Mouse (Mus musculus) G1E (cell line): ENCODE data around the gene Prr22. TPM values are rescaled to one million over a fixed set of nuclear protein-coding genes. Genes with fewer than 3 reads are reported as not detected.

Source experiments
- ATAC-seq: 2 replicates; pipeline ENCODE4 v1.8.0; 2016; ENCODE audit warnings: mild to moderate bottlenecking; ENCODE audit not compliant: insufficient number of reproducible peaks, poor library complexity, low FRiP score, severe bottlenecking; ENCODE audit errors: extremely low read depth
- DNase-seq: peaks from one replicate; pipeline ENCODE4 v3.0.0; 2012; ENCODE audit warnings: low spot score
- H3K27me3 ChIP-seq: 2 replicates; pipeline ENCODE4 v1.6.1; 2012; ENCODE audit warnings: mild to moderate bottlenecking, low read length, inconsistent platforms; ENCODE audit not compliant: insufficient read depth
- H3K36me3 ChIP-seq: replicated peaks from 2 replicates; pipeline ENCODE3; 2012; ENCODE audit warnings: mild to moderate bottlenecking, inconsistent platforms
- H3K4me1 ChIP-seq: 2 replicates; pipeline ENCODE4 v1.6.1; 2012; ENCODE audit warnings: low read depth, low read length, inconsistent platforms, mixed read lengths; ENCODE audit not compliant: insufficient read depth
- H3K4me3 ChIP-seq: 2 replicates; pipeline ENCODE4 v1.5.1; 2012; ENCODE audit warnings: low read depth, mild to moderate bottlenecking, inconsistent platforms, low read length, moderate library complexity, mixed read lengths
- H3K9me3 ChIP-seq: replicated peaks from 2 replicates; pipeline ENCODE4 v1.6.1; 2012; ENCODE audit warnings: inconsistent platforms
- CTCF ChIP-seq: IDR thresholded peaks from 2 replicates; pipeline ENCODE4 v1.5.1; 2012; ENCODE audit warnings: low read depth, low read length, inconsistent platforms, mixed read lengths
- GATA1 ChIP-seq: IDR thresholded peaks from 2 replicates; pipeline ENCODE4 v1.6.1; 2012; ENCODE audit warnings: borderline replicate concordance, low read length, inconsistent platforms, mixed read lengths
- GATA2 ChIP-seq: IDR thresholded peaks from 2 replicates; pipeline ENCODE4 v1.6.1; 2012; ENCODE audit warnings: low read depth, low read length, inconsistent platforms, borderline replicate concordance
- POLR2AphosphoS5 ChIP-seq: IDR thresholded peaks from 2 replicates; pipeline ENCODE4 v1.6.1; 2012; ENCODE audit warnings: low read depth, low read length, inconsistent platforms; ENCODE audit not compliant: insufficient replicate concordance
- TAL1 ChIP-seq: conservative IDR thresholded peaks from 2 replicates; pipeline ENCODE4 v1.6.1; 2012; ENCODE audit warnings: low read depth, low read length, inconsistent platforms, mixed read lengths
- polyA plus RNA-seq: library from polyadenylated mRNA; stranded (reverse); fragments of >175 nt; gene quantifications from 2 replicates; pipeline ENCODE4 v1.2.3, GENCODE M21; 2012
- total RNA-seq, 2 experiments: library from RNA; stranded (forward) in 1 of 2; stranded (reverse) in 1 of 2; fragments of 200-1000 nt in 1 of 2; fragments of >200 nt in 1 of 2; fragmentation: Nextera tagmentation in 1 of 2; gene quantifications; 2 replicates each; pipeline ENCODE4 v1.2.3; 2014 to 2017

The Prr22 gene
- total and polyA plus RNA-seq, 3 experiments: 0.22 to 3.5 TPM; not detected in 1

GRCm38 (mm10) chr17:56818067-56818636 lies 48.1 kb downstream of the Prr22 start:
- Histone ChIP-seq H3K4me1 (peaks cover 44% of the 10 kb centered on the region), H3K4me3 (no peak overlapping the region; the same call in 1 of the 2 replicates), H3K36me3 (peaks cover 60% of the 10 kb centered on the region), H3K9me3 (no peaks in the 10 kb centered on the region), H3K27me3 (no peaks in the 10 kb centered on the region)
- no peak for ATAC-seq
- no peak for DNase-seq
- TF ChIP-seq GATA1 (no peak), CTCF (no peak), POLR2AphosphoS5 (no peak), TAL1 (no peak), GATA2 (no peak)

- TF ChIP-seq GATA2 (no peak), GATA1 (no peak), TAL1 (no peak), CTCF (no peak), POLR2AphosphoS5 (no peak)
- no peak for ATAC-seq
- no peak for DNase-seq
- Histone ChIP-seq H3K9me3 (no peaks in the 10 kb centered on the region), H3K27me3 (no peaks in the 10 kb centered on the region), H3K4me3 (no peak overlapping the region), H3K36me3 (peaks cover 65% of the 10 kb centered on the region), H3K4me1 (peaks cover 45% of the 10 kb centered on the region)
Observed at GRCm38 (mm10) chr17:56819032-56819545, 49.0 kb downstream of the Prr22 start.

- no peak for DNase-seq
- no peak for ATAC-seq
- TF ChIP-seq TAL1: no peak
- TF ChIP-seq CTCF: no peak
- TF ChIP-seq GATA1: no peak
- no peak for TF ChIP-seq GATA2
- no peak for TF ChIP-seq POLR2AphosphoS5
- Histone ChIP-seq H3K4me1 (peaks cover 50% of the 10 kb centered on the region), H3K36me3 (peaks cover 71% of the 10 kb centered on the region), H3K9me3 (no peaks in the 10 kb centered on the region), H3K27me3 (no peaks in the 10 kb centered on the region), H3K4me3 (no peak overlapping the region)
Observed at GRCm38 (mm10) chr17:56819694-56820111, 49.7 kb downstream of the Prr22 start.

Other genes with a start within 250 kb of the Prr22 start
Only the 20 nearest of the 22 such genes appear.
- 4.4 and 6.5 TPM in 2 replicates for gene Gm20219, start 215.9 kb upstream of the Prr22 start, total RNA-seq (2014; fragmentation: Nextera tagmentation)
- 0.38 and 0.41 TPM in 2 replicates for gene Gm20219, start 215.9 kb upstream of the Prr22 start, total RNA-seq (2017)
- gene Gm20219, start 215.9 kb upstream of the Prr22 start, polyA plus RNA-seq: 0.69 and 1.0 TPM in 2 replicates
- 111 and 194 TPM in 2 replicates for gene Safb2, start 185.7 kb upstream of the Prr22 start, total RNA-seq (2014; fragmentation: Nextera tagmentation)
- gene Safb2, start 185.7 kb upstream of the Prr22 start, total RNA-seq (2017): 55.2 and 78.2 TPM in 2 replicates
- gene Safb2, start 185.7 kb upstream of the Prr22 start, polyA plus RNA-seq: 209 and 224 TPM in 2 replicates
- 67.0 and 76.5 TPM in 2 replicates for gene Safb, start 185.4 kb upstream of the Prr22 start, total RNA-seq (2014; fragmentation: Nextera tagmentation)
- gene Safb, start 185.4 kb upstream of the Prr22 start, total RNA-seq (2017): 85.0 and 121 TPM in 2 replicates
- 151 and 154 TPM in 2 replicates for gene Safb, start 185.4 kb upstream of the Prr22 start, polyA plus RNA-seq
- gene 2410015M20Rik, start 160.5 kb upstream of the Prr22 start, total RNA-seq (2014; fragmentation: Nextera tagmentation): 42.8 and 61.4 TPM in 2 replicates
- 101 and 133 TPM in 2 replicates for gene 2410015M20Rik, start 160.5 kb upstream of the Prr22 start, total RNA-seq (2017)
- 278 and 377 TPM in 2 replicates for gene 2410015M20Rik, start 160.5 kb upstream of the Prr22 start, polyA plus RNA-seq
- 1,715 and 1,885 TPM in 2 replicates for gene Rpl36, start 156.8 kb upstream of the Prr22 start, total RNA-seq (2014; fragmentation: Nextera tagmentation)
- gene Rpl36, start 156.8 kb upstream of the Prr22 start, total RNA-seq (2017): 2,574 and 3,073 TPM in 2 replicates
- 9,624 and 13,197 TPM in 2 replicates for gene Rpl36, start 156.8 kb upstream of the Prr22 start, polyA plus RNA-seq
- 67.8 and 74.4 TPM in 2 replicates for gene Lonp1, start 143.4 kb upstream of the Prr22 start, total RNA-seq (2014; fragmentation: Nextera tagmentation)
- gene Lonp1, start 143.4 kb upstream of the Prr22 start, total RNA-seq (2017): 101 and 103 TPM in 2 replicates
- gene Lonp1, start 143.4 kb upstream of the Prr22 start, polyA plus RNA-seq: 174 and 182 TPM in 2 replicates
- gene Catsperd, start 142.1 kb upstream of the Prr22 start, total RNA-seq (2014; fragmentation: Nextera tagmentation): not detected in 2 replicates
- gene Catsperd, start 142.1 kb upstream of the Prr22 start, total RNA-seq (2017): 0.17 TPM in 1 of 2 replicates, not detected in the other
- gene Catsperd, start 142.1 kb upstream of the Prr22 start, polyA plus RNA-seq: not detected in 2 replicates
- gene Ranbp3, start 97.0 kb upstream of the Prr22 start, total RNA-seq (2014; fragmentation: Nextera tagmentation): 39.4 and 54.7 TPM in 2 replicates
- 70.5 and 83.3 TPM in 2 replicates for gene Ranbp3, start 97.0 kb upstream of the Prr22 start, total RNA-seq (2017)
- gene Ranbp3, start 97.0 kb upstream of the Prr22 start, polyA plus RNA-seq: 142 and 143 TPM in 2 replicates
- 60.5 and 74.9 TPM in 2 replicates for gene Ndufa11, start 52.5 kb upstream of the Prr22 start, total RNA-seq (2014; fragmentation: Nextera tagmentation)
- 186 and 247 TPM in 2 replicates for gene Ndufa11, start 52.5 kb upstream of the Prr22 start, total RNA-seq (2017)
- 270 and 319 TPM in 2 replicates for gene Ndufa11, start 52.5 kb upstream of the Prr22 start, polyA plus RNA-seq
- 32.0 and 46.9 TPM in 2 replicates for gene Vmac, start 52.2 kb upstream of the Prr22 start, total RNA-seq (2014; fragmentation: Nextera tagmentation)
- gene Vmac, start 52.2 kb upstream of the Prr22 start, total RNA-seq (2017): 9.4 and 10.3 TPM in 2 replicates
- 12.9 and 16.3 TPM in 2 replicates for gene Vmac, start 52.2 kb upstream of the Prr22 start, polyA plus RNA-seq
- not detected in 2 replicates for gene Nrtn, start 12.7 kb upstream of the Prr22 start, total RNA-seq (2014; fragmentation: Nextera tagmentation)
- gene Nrtn, start 12.7 kb upstream of the Prr22 start, total RNA-seq (2017): not detected in 2 replicates
- gene Nrtn, start 12.7 kb upstream of the Prr22 start, polyA plus RNA-seq: not detected in 2 replicates
- 8.7 and 12.0 TPM in 2 replicates for gene Dus3l, start 5.5 kb upstream of the Prr22 start, total RNA-seq (2014; fragmentation: Nextera tagmentation)
- 12.4 and 15.0 TPM in 2 replicates for gene Dus3l, start 5.5 kb upstream of the Prr22 start, total RNA-seq (2017)
- 52.5 and 57.1 TPM in 2 replicates for gene Dus3l, start 5.5 kb upstream of the Prr22 start, polyA plus RNA-seq
- gene Rfx2, start 60.8 kb downstream of the Prr22 start, total RNA-seq (2014; fragmentation: Nextera tagmentation): 21.4 and 27.9 TPM in 2 replicates
- 3.9 and 4.1 TPM in 2 replicates for gene Rfx2, start 60.8 kb downstream of the Prr22 start, total RNA-seq (2017)
- gene Rfx2, start 60.8 kb downstream of the Prr22 start, polyA plus RNA-seq: 36.4 and 38.2 TPM in 2 replicates
- not detected in 2 replicates for gene Acsbg2, start 104.2 kb downstream of the Prr22 start, total RNA-seq (2014; fragmentation: Nextera tagmentation)
- gene Acsbg2, start 104.2 kb downstream of the Prr22 start, total RNA-seq (2017): 0.11 TPM in 1 of 2 replicates, not detected in the other
- not detected in 2 replicates for gene Acsbg2, start 104.2 kb downstream of the Prr22 start, polyA plus RNA-seq
- gene 1700061G19Rik, start 105.2 kb downstream of the Prr22 start, total RNA-seq (2014; fragmentation: Nextera tagmentation): not detected in 2 replicates
- 0.22 TPM in 1 of 2 replicates, not detected in the other for gene 1700061G19Rik, start 105.2 kb downstream of the Prr22 start, total RNA-seq (2017)
- not detected in 2 replicates for gene 1700061G19Rik, start 105.2 kb downstream of the Prr22 start, polyA plus RNA-seq
- 15.3 and 22.1 TPM in 2 replicates for gene Mllt1, start 165.2 kb downstream of the Prr22 start, total RNA-seq (2014; fragmentation: Nextera tagmentation)
- gene Mllt1, start 165.2 kb downstream of the Prr22 start, total RNA-seq (2017): 7.6 and 8.2 TPM in 2 replicates
- gene Mllt1, start 165.2 kb downstream of the Prr22 start, polyA plus RNA-seq: 75.9 and 76.1 TPM in 2 replicates
- gene Acer1, start 211.9 kb downstream of the Prr22 start, total RNA-seq (2014; fragmentation: Nextera tagmentation): not detected in 2 replicates
- gene Acer1, start 211.9 kb downstream of the Prr22 start, total RNA-seq (2017): 0.12 TPM in 1 of 2 replicates, not detected in the other
- gene Acer1, start 211.9 kb downstream of the Prr22 start, polyA plus RNA-seq: not detected in 2 replicates
- gene Clpp, start 220.1 kb downstream of the Prr22 start, total RNA-seq (2014; fragmentation: Nextera tagmentation): 48.1 and 58.4 TPM in 2 replicates
- gene Clpp, start 220.1 kb downstream of the Prr22 start, total RNA-seq (2017): 75.3 and 76.7 TPM in 2 replicates
- 197 and 208 TPM in 2 replicates for gene Clpp, start 220.1 kb downstream of the Prr22 start, polyA plus RNA-seq
- gene Alkbh7, start 227.1 kb downstream of the Prr22 start, total RNA-seq (2014; fragmentation: Nextera tagmentation): 12.9 and 23.0 TPM in 2 replicates
- 25.5 and 26.8 TPM in 2 replicates for gene Alkbh7, start 227.1 kb downstream of the Prr22 start, total RNA-seq (2017)
- 46.0 and 53.2 TPM in 2 replicates for gene Alkbh7, start 227.1 kb downstream of the Prr22 start, polyA plus RNA-seq
- not detected in 2 replicates for gene Pspn, start 229.8 kb downstream of the Prr22 start, total RNA-seq (2014; fragmentation: Nextera tagmentation)
- not detected in 2 replicates for gene Pspn, start 229.8 kb downstream of the Prr22 start, total RNA-seq (2017)
- gene Pspn, start 229.8 kb downstream of the Prr22 start, polyA plus RNA-seq: not detected in 2 replicates